Mouse (Mus musculus) intestine, embryonic 16.5 days (tissue): ENCODE measurements around the gene Hrnr. TPM values are rescaled to one million over a fixed set of nuclear protein-coding genes. Genes with fewer than 3 reads are reported as not detected.

Source experiments
- ATAC-seq: fragments of 200-750 bp; cut with Nextera tagmentation; 2 replicates; pipeline ENCODE4 v1.8.0; 2017; ENCODE audit warnings: moderate TSS enrichment, moderate library complexity
- H3K27ac ChIP-seq: fragments of 300-500 bp; sonication (generic); 2 replicates; pipeline ENCODE4 v1.5.1; 2014; ENCODE audit warnings: mild to moderate bottlenecking, low read length
- H3K27me3 ChIP-seq: fragments of 300-500 bp; sonication (generic); replicated peaks from 2 replicates; pipeline ENCODE4 v1.6.1; 2014; ENCODE audit warnings: low read length, control low read depth, mixed read lengths; ENCODE audit not compliant: control insufficient read depth, insufficient read depth
- H3K36me3 ChIP-seq: fragments of 300-500 bp; sonication (generic); 2 replicates; pipeline ENCODE4 v1.6.1; 2014; ENCODE audit warnings: low read length, control low read depth; ENCODE audit not compliant: control insufficient read depth, insufficient read depth
- H3K4me1 ChIP-seq: fragments of 300-500 bp; sonication (generic); 2 replicates; pipeline ENCODE4 v1.6.1; 2014; ENCODE audit warnings: low read length, control low read depth, mixed read lengths; ENCODE audit not compliant: control insufficient read depth, insufficient read depth
- H3K4me2 ChIP-seq: fragments of 300-500 bp; sonication (generic); 2 replicates; pipeline ENCODE4 v1.6.1; 2014; ENCODE audit warnings: low read depth, low read length, control low read depth
- H3K4me3 ChIP-seq: fragments of 300-500 bp; sonication (generic); 2 replicates; pipeline ENCODE4 v1.5.1; 2014; ENCODE audit warnings: mild to moderate bottlenecking, low read length
- H3K9ac ChIP-seq: fragments of 300-500 bp; sonication (generic); 2 replicates; pipeline ENCODE4 v1.6.1; 2014; ENCODE audit warnings: low read depth, low read length
- H3K9me3 ChIP-seq: fragments of 300-500 bp; sonication (generic); 2 replicates; pipeline ENCODE4 v1.6.1; 2016; ENCODE audit warnings: low read length, control low read depth; ENCODE audit not compliant: control insufficient read depth
- WGBS: fragments of 180-500 bp; shearing (Covaris S2); extraction: QIAGEN DNeasy Blood & Tissue Kit; methylation state at CpG from one replicate; pipeline ENCODE4 v1.1.7; 2014; 5-methylcytosine and 5-hydroxymethylcytosine counted together
- polyA plus RNA-seq: library from polyadenylated mRNA; unstranded; fragments of >200 nt; fragmentation: Nextera tagmentation; extraction: Ambion mirVana; gene quantifications from 2 replicates; pipeline ENCODE4 v1.2.1, GENCODE M21; 2015

Hrnr gene
- polyA plus RNA-seq, result 0.01 and 0.06 TPM in 2 replicates

DNA sequence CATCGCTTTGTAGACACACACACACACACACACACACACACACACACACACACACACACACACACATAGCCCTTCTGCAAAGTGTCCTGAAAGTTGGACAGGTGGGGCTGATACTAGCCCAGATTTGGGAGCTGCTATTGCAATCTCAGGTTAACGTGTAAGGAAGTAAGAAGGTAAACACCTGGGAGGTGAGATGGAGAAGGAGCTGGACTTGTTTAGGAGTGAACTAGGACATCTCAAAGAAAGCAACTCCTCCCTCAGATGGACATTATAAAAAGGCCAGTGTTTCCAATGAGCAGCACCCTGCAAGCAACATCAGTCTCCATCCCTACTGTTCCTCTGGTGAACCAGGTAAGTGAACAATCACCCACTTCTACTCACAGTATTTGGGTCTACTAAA, at the start of gene Hrnr:
Gene Hrnr (plus strand): TSS at position 301 of the 400 bp plus-strand sequence.
- H3K27me3 ChIP-seq, result no peaks in the 10 kb centered on the region
- 76% methylated on average over 2 of the region's 2 CpGs for WGBS
- H3K4me2 ChIP-seq, result no peak within 1 kb of the TSS
- no peaks in the 10 kb centered on the region for H3K36me3 ChIP-seq
- H3K4me1 ChIP-seq, result no peaks in the 10 kb centered on the region
- no peaks in the 10 kb centered on the region for H3K9me3 ChIP-seq
- no peak within 1 kb of the TSS for H3K27ac ChIP-seq
- ATAC-seq, result no peak
- H3K9ac ChIP-seq, result no peak within 1 kb of the TSS
- H3K4me3 ChIP-seq, result no peak within 1 kb of the TSS

DNA sequence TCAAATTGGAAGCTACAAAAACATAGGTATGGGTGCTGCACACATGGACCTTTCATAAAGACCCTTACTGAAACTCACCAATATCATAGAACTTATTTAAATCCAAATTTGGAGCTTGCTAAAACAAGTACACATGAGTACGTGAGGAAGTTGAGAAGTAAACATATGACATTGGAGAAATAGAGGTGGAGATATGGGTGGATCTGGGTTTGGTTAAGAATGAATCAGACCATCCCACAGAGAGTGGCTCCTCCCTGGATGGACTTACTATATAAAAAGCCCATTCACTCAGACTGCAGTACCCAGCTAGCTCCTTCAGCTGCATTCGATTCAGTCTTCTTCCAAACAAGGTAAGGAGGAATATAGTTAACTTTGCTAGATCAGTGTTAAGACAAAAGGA, 46.3 kb upstream of the Hrnr start, which contains the start of gene Flg:
Gene Flg (plus strand): TSS at position 301 of the 400 bp plus-strand sequence.
- no peak for ATAC-seq
- Histone ChIP-seq H3K9ac (no peak within 1 kb of the TSS), H3K4me3 (no peak within 1 kb of the TSS), H3K27ac (no peak within 1 kb of the TSS), H3K27me3 (no peaks in the 10 kb centered on the region), H3K36me3 (no peaks in the 10 kb centered on the region), H3K4me2 (no peak within 1 kb of the TSS), H3K9me3 (no peaks in the 10 kb centered on the region), H3K4me1 (no peaks in the 10 kb centered on the region)
- 78% methylated on average over 2 of the region's 2 CpGs for WGBS

DNA sequence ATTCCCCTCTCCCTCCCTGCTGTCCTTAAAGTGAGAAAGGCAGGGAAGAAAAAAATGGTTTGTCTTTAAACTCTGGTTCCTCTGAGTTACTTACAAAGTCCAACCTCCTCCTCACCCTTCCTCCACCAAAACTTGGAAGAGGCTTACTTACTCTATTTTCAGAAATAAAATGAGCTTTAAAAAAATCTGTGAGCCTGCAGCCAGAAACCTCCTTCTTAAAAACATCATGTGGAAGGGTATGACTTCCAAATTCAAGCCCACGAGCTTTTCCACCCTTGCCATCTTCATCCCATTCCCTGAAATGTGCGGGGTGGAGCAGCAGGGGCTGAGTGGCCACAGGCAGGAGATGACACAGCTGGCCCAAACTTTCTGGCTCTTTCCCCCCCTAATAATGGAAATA, 22.0 kb upstream of the Hrnr start:
- Histone ChIP-seq H3K9ac (no peak overlapping the region), H3K27me3 (no peaks in the 10 kb centered on the region), H3K4me2 (no peak overlapping the region), H3K9me3 (no peaks in the 10 kb centered on the region), H3K4me3 (no peak overlapping the region), H3K36me3 (no peaks in the 10 kb centered on the region), H3K27ac (no peak overlapping the region), H3K4me1 (no peaks in the 10 kb centered on the region)
- ATAC-seq, result no peak
- 69% methylated on average over 2 of the region's 2 CpGs for WGBS

DNA sequence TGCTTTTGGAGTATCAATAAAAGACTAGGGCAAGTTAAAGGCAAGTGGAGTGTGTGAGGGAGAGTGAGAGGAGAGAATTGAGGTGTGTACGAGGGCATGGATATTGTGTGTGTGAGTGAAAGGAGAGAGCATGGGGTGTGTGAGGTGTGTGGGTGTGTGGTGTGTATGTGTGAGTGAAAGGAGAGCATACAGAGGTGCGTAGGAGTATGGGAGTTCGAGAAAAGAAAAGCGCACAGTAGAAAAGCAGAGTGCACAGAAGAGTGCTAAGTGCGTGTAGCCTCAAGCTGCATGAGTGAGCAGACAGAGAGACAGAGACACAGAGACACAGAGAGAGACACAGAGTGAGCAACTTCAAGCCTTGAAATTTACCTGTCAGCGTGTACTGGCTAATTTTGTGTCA, 19.7 kb upstream of the Hrnr start:
- Histone ChIP-seq H3K9ac (no peak overlapping the region), H3K27ac (no peak overlapping the region), H3K4me1 (no peaks in the 10 kb centered on the region), H3K4me2 (no peak overlapping the region), H3K27me3 (no peaks in the 10 kb centered on the region), H3K9me3 (no peaks in the 10 kb centered on the region), H3K4me3 (no peak overlapping the region), H3K36me3 (no peaks in the 10 kb centered on the region)
- WGBS, result 76% methylated on average over 6 of the region's 6 CpGs
- ATAC-seq, result no peak

DNA sequence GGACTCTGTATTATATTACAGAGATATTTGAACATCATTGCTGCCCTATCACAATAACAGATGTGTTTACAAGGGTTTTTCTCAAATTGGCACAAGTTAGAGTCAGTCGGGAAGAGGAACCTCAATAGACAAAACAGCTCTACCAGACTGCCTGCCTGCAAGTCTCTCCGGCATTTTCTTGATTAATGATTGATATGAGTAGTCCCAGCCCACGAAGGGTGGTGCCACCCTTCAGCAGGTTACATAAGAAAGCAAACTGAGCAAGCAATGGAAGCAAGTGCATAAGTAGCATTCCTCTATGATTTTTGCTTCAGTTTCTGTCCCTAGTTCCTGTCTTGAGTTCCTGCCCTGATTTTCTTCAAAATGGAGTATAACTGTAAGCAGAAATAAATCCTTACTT, 17.7 kb upstream of the Hrnr start:
- WGBS, result 62% methylated on average over 3 of the region's 3 CpGs
- H3K4me2 ChIP-seq, result no peak overlapping the region
- no peak overlapping the region for H3K4me3 ChIP-seq
- H3K4me1 ChIP-seq, result no peaks in the 10 kb centered on the region
- no peaks in the 10 kb centered on the region for H3K9me3 ChIP-seq
- H3K9ac ChIP-seq, result no peak overlapping the region
- H3K27me3 ChIP-seq, result no peaks in the 10 kb centered on the region
- no peak for ATAC-seq
- no peak overlapping the region for H3K27ac ChIP-seq
- no peaks in the 10 kb centered on the region for H3K36me3 ChIP-seq

DNA sequence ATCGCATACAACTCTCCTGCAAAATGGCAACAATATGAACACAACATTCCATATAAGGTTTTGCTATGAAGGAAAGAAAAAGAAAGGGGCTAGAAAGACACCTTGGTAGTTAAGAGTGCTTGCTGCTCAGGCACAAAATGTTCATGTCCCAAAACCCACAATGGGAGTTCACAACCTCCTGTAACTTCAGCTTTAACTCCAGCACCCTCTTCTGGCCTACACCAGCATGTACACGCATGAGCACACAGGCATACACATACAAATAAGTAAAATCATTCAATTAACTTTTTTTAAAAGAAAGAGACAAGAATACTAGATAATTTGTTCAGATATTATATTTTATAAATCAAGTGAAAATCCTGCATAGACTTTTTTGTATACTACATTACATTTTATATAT, 13.4 kb upstream of the Hrnr start:
- no peak overlapping the region for H3K4me3 ChIP-seq
- 79% methylated on average over 2 of the region's 2 CpGs for WGBS
- H3K27ac ChIP-seq, result no peak overlapping the region
- H3K4me1 ChIP-seq, result no peaks in the 10 kb centered on the region
- no peaks in the 10 kb centered on the region for H3K27me3 ChIP-seq
- H3K9me3 ChIP-seq, result no peaks in the 10 kb centered on the region
- no peak overlapping the region for H3K9ac ChIP-seq
- no peaks in the 10 kb centered on the region for H3K36me3 ChIP-seq
- H3K4me2 ChIP-seq, result no peak overlapping the region
- no peak for ATAC-seq

DNA sequence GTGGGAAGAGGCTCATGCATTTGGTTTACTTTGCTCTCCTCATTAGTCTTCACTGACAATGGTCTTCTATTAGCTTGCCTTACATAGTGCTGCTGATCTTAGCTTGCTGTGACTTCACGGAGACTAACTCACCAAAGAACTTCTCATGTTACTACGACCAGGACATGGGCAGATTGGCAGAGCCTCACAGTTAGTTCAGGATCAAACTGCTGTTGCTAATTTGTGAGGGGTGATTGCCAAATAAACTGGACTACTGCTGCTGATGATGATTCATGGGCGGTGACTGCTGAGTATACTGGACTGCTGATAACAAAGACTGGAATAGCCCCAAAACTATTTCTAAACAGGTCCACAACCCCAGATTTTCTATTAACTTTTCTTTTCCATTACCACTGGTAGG, 8.2 kb upstream of the Hrnr start:
- ATAC-seq, result no peak
- 74% methylated on average over 3 of the region's 3 CpGs for WGBS
- no peak overlapping the region for H3K27ac ChIP-seq
- H3K4me1 ChIP-seq, result no peaks in the 10 kb centered on the region
- no peaks in the 10 kb centered on the region for H3K27me3 ChIP-seq
- H3K9ac ChIP-seq, result no peak overlapping the region
- no peak overlapping the region for H3K4me2 ChIP-seq
- no peak overlapping the region for H3K4me3 ChIP-seq
- no peaks in the 10 kb centered on the region for H3K9me3 ChIP-seq
- no peaks in the 10 kb centered on the region for H3K36me3 ChIP-seq

DNA sequence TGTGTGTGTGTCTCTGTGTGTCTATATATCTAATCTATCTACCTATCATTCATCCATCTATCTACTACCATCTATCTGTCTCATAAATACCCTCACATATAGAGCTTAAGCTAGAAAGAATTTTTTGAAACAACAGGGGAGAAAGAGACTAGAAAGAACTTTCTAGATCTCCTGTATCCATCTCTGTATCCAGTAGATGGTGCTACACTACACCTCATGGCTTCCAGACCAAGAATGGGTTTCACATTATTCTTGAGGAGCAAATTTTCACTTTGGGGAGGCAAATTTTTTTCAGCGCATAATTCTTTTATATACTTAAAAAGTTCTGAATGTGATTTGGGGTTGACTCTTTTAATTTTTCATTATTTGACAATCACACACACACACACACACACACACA, 5.2 kb upstream of the Hrnr start:
- ATAC-seq, result no peak

DNA sequence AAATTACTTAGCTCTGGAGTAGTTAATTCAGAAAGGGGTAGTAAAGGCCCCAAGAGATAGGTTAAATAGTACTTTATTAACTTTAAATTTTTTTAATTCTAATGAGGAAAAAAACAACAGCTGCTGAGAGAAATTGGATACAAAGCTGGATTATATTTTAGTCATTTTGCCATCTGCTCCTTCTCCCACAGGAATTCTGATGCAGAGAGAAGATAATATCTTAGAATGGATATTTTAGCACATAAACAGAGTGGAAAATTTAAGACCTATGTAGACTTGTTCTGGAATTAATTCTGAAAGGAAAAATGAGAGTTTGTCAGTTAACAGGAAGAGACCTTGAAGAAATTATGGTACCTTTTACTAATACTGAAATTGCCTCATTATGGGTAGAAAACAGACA, 18.2 kb downstream of the Hrnr start:
- Histone ChIP-seq H3K4me3 (no peak overlapping the region), H3K27ac (no peak overlapping the region), H3K27me3 (no peaks in the 10 kb centered on the region), H3K36me3 (no peaks in the 10 kb centered on the region), H3K4me2 (no peak overlapping the region), H3K9me3 (no peaks in the 10 kb centered on the region), H3K9ac (no peak overlapping the region), H3K4me1 (no peaks in the 10 kb centered on the region)
- no peak for ATAC-seq

More for the DNA sequence above, 5.2 kb upstream of the Hrnr start:
- no peak overlapping the region for H3K27ac ChIP-seq
- no peak overlapping the region for H3K9ac ChIP-seq
- H3K9me3 ChIP-seq, result no peaks in the 10 kb centered on the region
- H3K4me2 ChIP-seq, result no peak overlapping the region
- no peaks in the 10 kb centered on the region for H3K27me3 ChIP-seq
- 85% methylated on average over 1 of the region's 1 CpGs for WGBS
- H3K4me3 ChIP-seq, result no peak overlapping the region
- H3K36me3 ChIP-seq, result no peaks in the 10 kb centered on the region
- H3K4me1 ChIP-seq, result no peaks in the 10 kb centered on the region

DNA sequence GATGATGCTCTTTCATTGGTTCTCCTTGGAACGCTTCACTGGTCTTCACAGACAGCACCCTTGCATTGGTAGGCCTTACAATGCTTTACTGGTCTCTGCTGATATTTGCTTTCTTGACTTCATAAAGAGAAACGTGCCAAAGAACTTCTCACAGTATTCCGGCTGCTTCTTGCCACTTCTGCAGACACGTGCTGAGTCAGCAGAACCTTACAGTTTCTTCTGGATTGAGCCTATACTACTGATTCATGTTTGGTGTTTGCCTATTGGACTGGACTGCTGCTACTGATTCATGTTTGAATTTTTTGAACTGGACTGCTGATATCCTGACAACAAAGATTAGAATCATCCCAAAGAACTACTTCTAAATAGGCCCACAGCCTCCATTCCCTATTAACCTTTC, 20.5 kb downstream of the Hrnr start:
- Histone ChIP-seq H3K27me3 (no peaks in the 10 kb centered on the region), H3K4me2 (no peak overlapping the region), H3K9me3 (no peaks in the 10 kb centered on the region), H3K4me1 (no peaks in the 10 kb centered on the region), H3K9ac (no peak overlapping the region), H3K4me3 (no peak overlapping the region), H3K36me3 (no peaks in the 10 kb centered on the region), H3K27ac (no peak overlapping the region)
- WGBS, result 87% methylated on average over 4 of the region's 4 CpGs
- no peak for ATAC-seq
